Mouse (Mus musculus): ENCODE measurements at regions not wholly inside any gene's neighbourhood (a gene's known extent, or its start where the extent isn't known, plus 50 kb on each side); places are given as distances from the start of the nearest gene placed in this dataset.

DNA sequence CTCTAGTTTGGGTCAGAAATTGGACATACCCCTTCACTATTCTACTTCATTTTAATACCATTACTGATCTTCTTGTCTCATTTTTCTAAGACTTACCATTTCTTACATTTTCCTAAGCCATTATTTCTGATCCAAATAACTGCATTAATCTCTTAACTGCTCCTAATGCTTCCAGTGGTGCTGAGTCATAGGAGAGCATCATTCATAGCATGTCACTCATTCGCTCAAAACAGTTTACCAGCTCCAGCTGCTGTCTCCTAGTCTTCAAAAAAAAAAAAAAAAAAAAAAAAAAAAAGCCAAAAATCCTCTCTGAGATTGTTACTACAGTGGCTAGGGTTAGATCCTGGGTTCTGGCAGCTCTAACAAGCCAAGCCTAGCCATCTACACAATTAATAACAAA lies 162.0 kb upstream of the Atp1b1 start:
- H3K9me3 ChIP-seq: no peaks in the 10 kb centered on the region
- H3K36me3 ChIP-seq: no peaks in the 10 kb centered on the region
- no peak for ATAC-seq (ENCODE audit: low read depth)
- H3K9ac ChIP-seq: no peak overlapping the region
- 84% methylated on average over 1 of the region's 1 CpGs for WGBS
- no peaks in the 10 kb centered on the region for H3K4me1 ChIP-seq (replicated peaks)
- H3K27me3 ChIP-seq: no peaks in the 10 kb centered on the region
- H3K4me3 ChIP-seq: no peak overlapping the region
- H3K27ac ChIP-seq (replicated peaks): no peak overlapping the region
- H3K4me2 ChIP-seq: no peak overlapping the region

DNA sequence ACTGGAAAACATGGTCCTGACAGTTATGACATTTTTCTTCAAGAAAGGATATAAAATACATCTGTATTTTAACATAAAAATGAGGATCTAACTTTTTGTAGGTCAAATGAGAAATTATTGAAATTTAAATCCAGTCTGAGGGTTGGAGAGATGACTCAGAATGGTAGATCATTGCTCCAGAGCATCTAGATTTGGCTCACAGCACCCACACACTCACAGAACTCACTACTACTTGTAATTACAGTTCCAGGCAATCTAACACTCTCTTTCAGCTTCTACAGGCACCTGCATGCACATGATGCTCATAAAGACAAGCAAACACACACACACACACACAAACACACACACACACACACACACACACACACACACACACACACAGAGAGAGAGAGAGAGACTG lies 159.7 kb upstream of the Atp1b1 start:
- no peak overlapping the region for H3K4me3 ChIP-seq
- no peak overlapping the region for H3K9ac ChIP-seq
- H3K4me2 ChIP-seq: no peak overlapping the region
- H3K9me3 ChIP-seq: no peaks in the 10 kb centered on the region
- no peaks in the 10 kb centered on the region for H3K27me3 ChIP-seq
- H3K36me3 ChIP-seq: no peaks in the 10 kb centered on the region
- no peak for ATAC-seq (ENCODE audit: low read depth)
- no peaks in the 10 kb centered on the region for H3K4me1 ChIP-seq (replicated peaks)
- no peak overlapping the region for H3K27ac ChIP-seq (replicated peaks)

DNA sequence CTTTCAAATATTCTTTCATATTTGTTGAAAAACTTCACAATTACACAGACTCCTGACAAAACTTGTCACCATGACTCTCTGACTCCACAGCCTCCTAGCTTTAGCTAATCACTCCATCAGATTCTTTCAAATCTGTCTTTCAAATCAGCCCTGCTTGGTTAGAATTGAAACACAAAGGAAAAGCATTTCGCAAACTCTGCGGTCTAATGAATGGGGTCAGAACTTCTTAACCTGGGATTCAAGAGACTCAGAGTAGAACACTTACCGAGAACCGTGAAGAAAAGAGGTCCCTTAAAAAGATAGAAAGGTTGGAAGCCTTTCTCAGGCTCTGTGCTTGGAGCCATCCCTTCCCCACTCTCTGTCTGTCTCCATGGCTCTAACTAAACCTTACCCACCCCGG lies 148.9 kb upstream of the Atp1b1 start:
- 81% methylated on average over 5 of the region's 5 CpGs for WGBS
- Histone ChIP-seq H3K4me2 (no peak overlapping the region), H3K4me3 (no peak overlapping the region), H3K27me3 (no peaks in the 10 kb centered on the region), H3K27ac (replicated peaks) (no peak overlapping the region), H3K9me3 (no peaks in the 10 kb centered on the region), H3K36me3 (no peaks in the 10 kb centered on the region), H3K4me1 (replicated peaks) (no peaks in the 10 kb centered on the region), H3K9ac (no peak overlapping the region)
- ATAC-seq (ENCODE audit: low read depth): no peak

DNA sequence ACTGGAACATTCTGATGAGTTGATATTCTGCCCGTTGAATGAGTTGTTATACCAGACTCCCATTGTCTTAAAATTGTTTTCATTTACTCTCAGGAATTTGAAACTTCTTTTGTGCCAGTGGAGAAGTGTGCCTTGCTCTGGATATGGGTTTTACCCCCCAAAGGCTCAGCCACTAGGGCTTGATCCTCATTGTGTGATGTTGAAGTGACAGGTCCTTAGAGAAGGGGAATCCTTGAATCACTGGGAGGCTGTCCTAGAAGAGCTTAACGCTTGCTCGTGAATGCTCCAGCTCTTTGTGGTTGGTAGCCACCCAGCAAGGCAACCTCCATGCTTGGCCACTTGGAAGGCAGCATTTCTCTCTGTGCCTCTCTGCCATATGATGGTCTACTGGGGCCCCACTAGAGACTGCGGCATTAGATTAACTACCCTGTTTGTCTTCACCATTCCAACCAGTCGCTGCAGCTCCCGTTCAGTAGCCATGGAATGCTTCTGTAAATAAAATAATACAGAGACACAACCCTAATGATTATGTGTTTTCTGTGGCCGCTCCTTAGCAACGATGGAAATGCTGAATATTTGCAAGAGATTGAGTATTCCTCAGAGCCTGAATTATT lies 148.1 kb upstream of the Atp1b1 start:
- Histone ChIP-seq H3K36me3 (no peaks in the 10 kb centered on the region), H3K9me3 (no peaks in the 10 kb centered on the region), H3K4me2 (no peak overlapping the region), H3K9ac (no peak overlapping the region), H3K27me3 (no peaks in the 10 kb centered on the region), H3K27ac (replicated peaks) (no peak overlapping the region; the same call in 1 of the 2 replicates), H3K4me3 (no peak overlapping the region), H3K4me1 (replicated peaks) (no peaks in the 10 kb centered on the region)
- ATAC-seq (ENCODE audit: low read depth): no peak
- WGBS: 68% methylated on average over 8 of the region's 8 CpGs

DNA sequence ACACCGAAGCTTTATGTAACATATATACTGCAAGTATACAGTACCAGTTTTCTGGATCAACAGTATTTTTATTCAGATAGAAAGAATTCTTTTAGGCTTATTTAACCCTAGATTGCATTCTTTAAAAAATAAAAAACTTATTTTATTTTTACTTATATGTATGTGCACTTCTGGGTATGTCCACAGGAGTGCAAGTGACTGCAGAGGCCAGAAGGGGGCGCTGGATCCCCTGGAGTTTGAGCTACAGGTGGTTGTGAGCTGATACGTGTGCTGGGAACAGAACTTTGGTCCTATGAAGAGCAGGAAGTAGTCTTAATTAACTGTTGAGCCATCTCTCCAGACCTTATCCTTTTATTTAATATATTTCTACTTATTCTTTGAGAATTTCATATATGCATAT lies 145.3 kb upstream of the Atp1b1 start:
- no peak for ATAC-seq (ENCODE audit: low read depth)
- no peaks in the 10 kb centered on the region for H3K9me3 ChIP-seq
- H3K4me1 ChIP-seq (replicated peaks): no peaks in the 10 kb centered on the region
- H3K9ac ChIP-seq: no peak overlapping the region
- no peaks in the 10 kb centered on the region for H3K36me3 ChIP-seq
- H3K27me3 ChIP-seq: no peaks in the 10 kb centered on the region
- WGBS: 76% methylated on average over 3 of the region's 3 CpGs
- no peak overlapping the region for H3K27ac ChIP-seq (replicated peaks)
- H3K4me3 ChIP-seq: no peak overlapping the region
- H3K4me2 ChIP-seq: no peak overlapping the region

DNA sequence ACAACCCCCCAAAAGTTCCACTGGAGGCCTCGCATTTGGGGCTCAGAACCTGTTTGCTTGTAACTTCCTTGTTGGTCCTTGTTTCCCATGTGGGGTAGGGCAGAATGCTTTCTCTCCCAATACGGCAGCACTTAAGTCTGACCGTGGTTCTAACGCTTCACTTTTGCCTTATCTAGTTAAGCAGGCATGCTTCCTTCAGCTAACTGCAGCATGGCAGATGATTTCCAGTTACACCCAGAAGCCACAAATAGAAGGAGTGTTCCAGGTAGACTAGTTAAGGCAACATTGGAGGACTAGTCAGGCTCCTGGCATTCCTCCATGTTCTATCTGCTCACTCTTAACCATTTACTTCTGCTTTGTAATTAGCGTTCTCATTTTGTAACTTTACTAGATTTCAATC lies 144.4 kb upstream of the Atp1b1 start:
- no peaks in the 10 kb centered on the region for H3K4me1 ChIP-seq (replicated peaks)
- H3K4me2 ChIP-seq: no peak overlapping the region
- H3K27me3 ChIP-seq: no peaks in the 10 kb centered on the region
- H3K9ac ChIP-seq: no peak overlapping the region
- H3K4me3 ChIP-seq: no peak overlapping the region
- H3K27ac ChIP-seq (replicated peaks): no peak overlapping the region
- no peaks in the 10 kb centered on the region for H3K36me3 ChIP-seq
- ATAC-seq (ENCODE audit: low read depth): no peak
- 97% methylated on average over 5 of the region's 5 CpGs for WGBS
- H3K9me3 ChIP-seq: no peaks in the 10 kb centered on the region

DNA sequence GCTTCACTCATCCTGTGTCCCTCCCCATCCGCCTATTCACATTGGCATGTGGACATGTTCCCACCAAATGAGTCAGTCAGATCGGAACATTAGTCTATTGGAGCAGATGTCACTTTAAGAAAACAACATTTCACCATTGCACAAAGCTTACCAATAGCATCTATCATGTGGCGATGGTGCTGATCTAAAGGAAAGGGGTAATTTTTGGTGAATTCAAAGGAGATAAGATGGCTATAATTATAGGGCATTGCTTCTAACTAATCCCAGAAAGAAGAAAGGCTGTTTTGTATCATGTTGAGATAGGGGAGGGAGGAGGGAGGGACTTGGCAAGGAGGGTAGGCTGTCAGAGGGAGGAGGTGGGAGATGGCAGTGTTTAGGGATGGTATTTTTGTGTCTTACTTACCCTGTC lies 132.1 kb upstream of the Atp1b1 start:
- WGBS: 95% methylated on average over 3 of the region's 3 CpGs
- H3K9ac ChIP-seq: no peak overlapping the region

DNA sequence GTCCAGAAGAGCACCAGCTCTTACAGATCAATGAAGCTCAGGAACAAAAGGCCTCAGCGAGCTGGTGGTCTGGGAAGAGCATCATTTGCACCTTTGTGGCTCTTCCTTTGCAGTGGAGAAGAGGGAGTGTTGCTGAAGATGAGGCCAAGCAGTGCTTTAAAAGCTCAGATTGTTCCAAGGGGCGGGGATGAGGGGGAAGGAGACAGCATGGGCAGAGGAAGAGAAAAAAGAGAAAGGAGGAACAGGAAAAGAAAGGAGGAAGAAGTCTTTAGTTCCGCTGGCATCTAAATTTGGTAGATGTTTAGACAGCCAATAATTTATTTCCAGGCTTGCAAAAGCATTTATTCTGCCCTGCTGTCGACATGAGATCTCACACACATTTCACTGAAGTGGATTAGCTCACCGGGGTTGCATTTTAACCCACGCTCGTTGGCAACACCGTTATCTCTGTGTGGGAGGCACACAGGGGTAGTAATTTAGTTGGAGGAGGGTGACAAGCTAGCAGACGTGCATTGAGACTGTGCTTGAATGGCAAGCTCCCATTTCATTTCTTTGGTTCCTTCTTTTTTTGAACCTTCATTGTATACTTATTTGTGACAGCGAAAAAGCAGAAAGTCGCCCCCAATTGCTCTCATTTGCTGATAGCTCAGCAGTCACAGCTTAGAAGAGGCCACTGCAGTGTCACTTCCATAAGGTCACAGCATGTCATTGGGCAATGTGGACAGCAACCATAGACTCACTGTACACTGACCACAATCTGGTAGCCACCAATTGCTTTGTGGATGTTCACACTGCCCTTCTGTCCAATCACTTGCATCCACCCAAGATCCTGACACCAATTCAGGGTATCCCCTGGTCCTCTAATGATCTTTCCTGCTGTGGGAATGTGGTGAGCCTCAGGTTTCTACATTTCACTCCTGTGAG lies 128.2 kb upstream of the Atp1b1 start:
- Histone ChIP-seq H3K4me3 (no peak overlapping the region), H3K9me3 (no peaks in the 10 kb centered on the region), H3K9ac (no peak overlapping the region), H3K36me3 (no peaks in the 10 kb centered on the region), H3K27me3 (no peaks in the 10 kb centered on the region), H3K4me2 (no peak overlapping the region), H3K4me1 (replicated peaks) (no peaks in the 10 kb centered on the region), H3K27ac (replicated peaks) (no peak overlapping the region)
- WGBS: 43% methylated on average over 11 of the region's 11 CpGs
- no peak for ATAC-seq (ENCODE audit: low read depth)

More for the DNA sequence above, 132.1 kb upstream of the Atp1b1 start:
- H3K27ac ChIP-seq (replicated peaks): no peak overlapping the region
- H3K4me1 ChIP-seq (replicated peaks): no peaks in the 10 kb centered on the region
- H3K4me2 ChIP-seq: no peak overlapping the region
- H3K9me3 ChIP-seq: no peaks in the 10 kb centered on the region
- no peak for ATAC-seq (ENCODE audit: low read depth)
- no peak overlapping the region for H3K4me3 ChIP-seq
- H3K27me3 ChIP-seq: no peaks in the 10 kb centered on the region
- H3K36me3 ChIP-seq: no peaks in the 10 kb centered on the region

DNA sequence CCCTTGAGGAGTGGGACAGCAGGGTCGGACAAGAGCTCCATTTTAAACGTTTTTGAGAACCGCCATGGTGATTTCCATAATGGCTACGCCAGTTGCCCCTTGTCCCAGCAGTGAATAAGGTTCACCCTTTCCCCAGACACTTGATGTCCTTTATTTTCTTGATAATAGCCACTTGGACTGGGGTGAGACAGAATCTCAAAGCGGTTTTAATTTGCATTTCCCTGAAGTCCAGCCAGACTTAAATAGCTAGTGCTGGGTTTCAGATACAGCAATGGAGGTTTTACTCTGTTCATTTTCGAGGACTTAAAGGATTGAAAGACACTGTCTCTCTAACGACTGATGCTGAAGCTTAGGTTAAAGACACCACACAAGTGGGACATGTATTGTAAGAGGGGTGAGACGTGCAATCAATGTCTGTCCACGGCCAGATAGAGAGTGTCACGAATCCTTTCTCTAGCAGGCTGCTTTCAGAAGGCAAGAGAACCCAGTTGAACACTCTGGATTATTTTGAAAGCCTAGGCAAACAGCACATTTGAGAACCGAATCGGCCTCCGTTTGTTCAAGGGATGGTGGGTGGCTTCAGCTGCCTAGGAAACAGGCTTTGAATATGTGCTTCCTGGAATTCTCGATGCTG lies 118.8 kb upstream of the Atp1b1 start:
- Histone ChIP-seq H3K9ac (no peak overlapping the region), H3K4me3 (no peak overlapping the region), H3K4me1 (replicated peaks) (peaks cover 10% of the 10 kb centered on the region), H3K4me2 (peak overlapping the region; percentile 9; the same call in 1 of the 2 replicates), H3K27me3 (no peaks in the 10 kb centered on the region), H3K9me3 (no peaks in the 10 kb centered on the region), H3K27ac (replicated peaks) (peak overlapping the region; percentile 24; the same call in 1 of the 2 replicates), H3K36me3 (no peaks in the 10 kb centered on the region)
- WGBS: 18% methylated on average over 14 of the region's 14 CpGs
- ATAC-seq (ENCODE audit: low read depth): 0 out of 2 replicates have a peak, but pooled peaks have one; percentile 27

DNA sequence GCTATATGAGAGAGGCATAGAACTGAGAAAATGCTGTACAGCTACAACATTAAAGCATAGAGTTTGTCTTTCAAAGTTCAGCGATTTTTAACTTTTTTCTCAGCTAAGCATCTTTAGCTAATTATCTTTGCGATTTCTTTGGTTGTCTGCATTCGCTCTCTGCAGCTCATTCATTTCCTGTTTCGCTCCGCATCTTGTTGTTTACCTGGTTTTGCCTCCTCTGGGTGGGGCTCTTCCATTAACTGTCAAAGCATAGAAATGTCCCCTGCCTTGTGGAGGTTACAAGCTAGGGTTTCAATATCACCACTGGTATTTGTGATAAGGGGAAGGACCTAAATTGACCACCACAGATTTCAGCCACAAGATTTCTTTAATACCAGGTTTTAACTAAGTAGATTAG lies 115.5 kb upstream of the Atp1b1 start:
- no peak overlapping the region for H3K27ac ChIP-seq (replicated peaks)
- no peaks in the 10 kb centered on the region for H3K9me3 ChIP-seq
- no peak overlapping the region for H3K4me2 ChIP-seq
- no peak overlapping the region for H3K4me3 ChIP-seq
- no peak for ATAC-seq (ENCODE audit: low read depth)
- WGBS: 89% methylated on average over 5 of the region's 5 CpGs
- no peaks in the 10 kb centered on the region for H3K27me3 ChIP-seq
- H3K36me3 ChIP-seq: no peaks in the 10 kb centered on the region
- no peak overlapping the region for H3K9ac ChIP-seq
- H3K4me1 ChIP-seq (replicated peaks): peaks cover 10% of the 10 kb centered on the region

DNA sequence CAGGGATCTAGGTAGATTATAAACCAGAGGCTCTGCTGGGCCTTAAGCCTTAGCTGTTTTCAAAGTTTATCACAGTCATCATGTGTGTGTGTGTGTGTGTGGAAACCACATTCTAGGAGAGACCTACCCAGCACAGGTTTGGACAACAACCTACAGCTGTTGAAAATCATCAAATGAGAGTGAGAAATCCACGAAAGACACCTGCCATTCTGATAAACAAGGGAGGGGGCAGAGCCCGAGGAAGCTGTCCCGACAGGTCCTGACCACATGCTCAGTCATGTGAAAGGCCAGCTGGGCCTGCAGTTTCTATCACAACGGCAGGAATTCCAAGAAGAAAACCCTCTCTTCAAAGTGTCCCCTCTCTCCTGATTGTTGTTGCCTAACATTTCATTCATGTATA lies 114.0 kb upstream of the Atp1b1 start:
- H3K4me2 ChIP-seq: no peak overlapping the region
- no peak for ATAC-seq (ENCODE audit: low read depth)
- H3K27ac ChIP-seq (replicated peaks): no peak overlapping the region
- no peaks in the 10 kb centered on the region for H3K9me3 ChIP-seq
- no peaks in the 10 kb centered on the region for H3K27me3 ChIP-seq
- H3K9ac ChIP-seq: no peak overlapping the region
- no peaks in the 10 kb centered on the region for H3K36me3 ChIP-seq
- peaks cover 7% of the 10 kb centered on the region for H3K4me1 ChIP-seq (replicated peaks)
- H3K4me3 ChIP-seq: no peak overlapping the region
- WGBS: 62% methylated on average over 4 of the region's 4 CpGs

DNA sequence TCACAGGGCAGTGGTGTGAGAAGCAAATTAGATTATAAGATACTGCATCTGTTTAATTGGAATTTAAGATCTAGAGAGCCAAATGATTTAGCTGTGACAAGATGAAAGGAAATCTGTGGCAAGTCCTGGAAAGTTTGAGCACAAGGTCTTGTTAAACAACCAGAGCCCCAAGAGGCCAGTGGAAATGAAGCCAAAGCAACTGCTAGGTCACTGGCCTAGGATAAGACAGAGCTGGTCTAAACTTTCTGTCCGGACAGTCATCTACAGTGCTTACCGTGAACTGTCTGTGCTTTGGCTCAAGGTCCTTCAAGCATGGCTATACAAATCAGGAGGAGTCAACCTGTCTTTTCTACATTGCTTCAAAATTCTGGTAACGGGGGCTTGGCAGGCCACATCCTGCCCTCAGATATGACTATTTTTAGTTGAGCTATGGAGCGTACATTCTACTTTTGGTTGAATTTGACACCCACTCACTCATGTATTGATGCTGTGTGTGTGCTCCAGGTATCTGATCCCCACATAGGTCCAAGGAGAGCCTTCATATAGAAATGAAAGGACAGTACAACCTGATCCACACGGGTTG lies 113.4 kb upstream of the Atp1b1 start:
- Histone ChIP-seq H3K4me1 (replicated peaks) (peaks cover under 1% of the 10 kb centered on the region; the same call in 1 of the 2 replicates), H3K27ac (replicated peaks) (no peak overlapping the region), H3K36me3 (no peaks in the 10 kb centered on the region), H3K4me3 (no peak overlapping the region), H3K4me2 (no peak overlapping the region), H3K9me3 (no peaks in the 10 kb centered on the region), H3K27me3 (no peaks in the 10 kb centered on the region), H3K9ac (no peak overlapping the region)
- WGBS: 92% methylated on average over 5 of the region's 5 CpGs
- no peak for ATAC-seq (ENCODE audit: low read depth)

All from neural tube, embryonic 13.5 days (tissue).